In genomic region chr5:65024641-65025040, GRCm38 (mm10) we compare ENCODE assay signal across 22 mouse cellular contexts. TPM values are rescaled to one million over a fixed set of nuclear protein-coding genes. Genes with fewer than 3 reads are reported as not detected.
DNase-seq lines count a peak whose midpoint lies in the region; ATAC-seq and TF ChIP-seq lines count a peak whose summit lies in the region.
"Had no signal": no experiment of that assay in that cellular context is flagged by ENCODE, and none has a peak within 500 bp of the region (broad histone marks: within the 10 kb centered on the region; RNA-seq: fewer than 3 reads in every experiment).

No protein-coding gene starts in this region.

- no peaks in the 10 kb centered on the region for H3K36me3 ChIP-seq in forebrain, postnatal 0 days (ENCODE audit: insufficient read depth)
- no peaks in the 10 kb centered on the region for H3K36me3 ChIP-seq in forebrain, embryonic 10.5 days (replicated peaks)
- no peaks in the 10 kb centered on the region for H3K36me3 ChIP-seq in midbrain, embryonic 11.5 days (ENCODE audit: control insufficient read depth, insufficient read depth, low read length)
- no peaks in the 10 kb centered on the region for H3K36me3 ChIP-seq in midbrain, embryonic 15.5 days (replicated peaks)
- H3K36me3 ChIP-seq in splenic B cell, adult 2 months (ENCODE audit: control insufficient read depth, insufficient read depth, low read length, poor library complexity, severe bottlenecking), result no peaks in the 10 kb centered on the region
- H3K36me3 ChIP-seq in kidney, embryonic 16.5 days (ENCODE audit: insufficient read depth, low read length), result peaks cover 27% of the 10 kb centered on the region
- H3K36me3 ChIP-seq: G1E had no signal

- no peaks in the 10 kb centered on the region for H3K27me3 ChIP-seq in forebrain, postnatal 0 days (ENCODE audit: insufficient read depth, low read length)
- no peaks in the 10 kb centered on the region for H3K27me3 ChIP-seq in forebrain, embryonic 10.5 days (ENCODE audit: poor library complexity, severe bottlenecking)
- H3K27me3 ChIP-seq in midbrain, embryonic 11.5 days (ENCODE audit: control insufficient read depth, insufficient read depth, low read length), result no peaks in the 10 kb centered on the region
- no peaks in the 10 kb centered on the region for H3K27me3 ChIP-seq in midbrain, embryonic 15.5 days (replicated peaks)
- no peaks in the 10 kb centered on the region for H3K27me3 ChIP-seq in splenic B cell, adult 2 months (ENCODE audit: control insufficient read depth, insufficient read depth, low read length, poor library complexity, severe bottlenecking)
- no peaks in the 10 kb centered on the region for H3K27me3 ChIP-seq in kidney, embryonic 16.5 days (ENCODE audit: insufficient read depth, low read length)
- H3K27me3 ChIP-seq: CH12.LX, Patski had no signal

- ATAC-seq in forebrain, postnatal 0 days, result peak; percentile 62
- no peak for ATAC-seq in midbrain, embryonic 11.5 days (ENCODE audit: low FRiP score)
- ATAC-seq in midbrain, embryonic 15.5 days (replicated peaks), result no peak
- no peak for ATAC-seq in kidney, embryonic 16.5 days (ENCODE audit: low FRiP score, low TSS enrichment)
- ATAC-seq: activated CD4-positive, CD25-positive, alpha-beta regulatory T cell, adult 4 months; CD4-positive, CD25-positive, alpha-beta regulatory T cell, adult 4 months; Patski had no signal

- no peak overlapping the region for H3K9ac ChIP-seq in forebrain, postnatal 0 days
- no peak overlapping the region for H3K9ac ChIP-seq in midbrain, embryonic 11.5 days (ENCODE audit: low read length)
- no peak overlapping the region for H3K9ac ChIP-seq in midbrain, embryonic 15.5 days
- H3K9ac ChIP-seq in kidney, embryonic 16.5 days (replicated peaks; ENCODE audit: low read length), result no peak overlapping the region

- H3K4me1 ChIP-seq in forebrain, postnatal 0 days (ENCODE audit: insufficient read depth), result 0 out of 2 replicates have a peak, but pooled peaks cover 2% of the 10 kb centered on the region
- H3K4me1 ChIP-seq in forebrain, embryonic 10.5 days, result peaks cover 7% of the 10 kb centered on the region
- no peaks in the 10 kb centered on the region for H3K4me1 ChIP-seq in midbrain, embryonic 11.5 days (ENCODE audit: control insufficient read depth, insufficient read depth, low read length)
- H3K4me1 ChIP-seq in midbrain, embryonic 15.5 days, result peaks cover 14% of the 10 kb centered on the region
- H3K4me1 ChIP-seq in kidney, embryonic 16.5 days (ENCODE audit: insufficient read depth, low read length), result 0 out of 2 replicates have a peak, but pooled peaks cover 3% of the 10 kb centered on the region

- no peak overlapping the region for H3K4me3 ChIP-seq in forebrain, postnatal 0 days (ENCODE audit: low read depth, low read length)
- no peak overlapping the region for H3K4me3 ChIP-seq in forebrain, embryonic 10.5 days
- no peak overlapping the region for H3K4me3 ChIP-seq in midbrain, embryonic 11.5 days (ENCODE audit: low read depth, low read length)
- H3K4me3 ChIP-seq in midbrain, embryonic 15.5 days, result no peak overlapping the region
- no peak overlapping the region for H3K4me3 ChIP-seq in kidney, embryonic 16.5 days (ENCODE audit: low read length)

- H3K4me2 ChIP-seq in forebrain, postnatal 0 days (ENCODE audit: low read depth), result no peak overlapping the region
- H3K4me2 ChIP-seq in midbrain, embryonic 11.5 days, result no peak overlapping the region
- H3K4me2 ChIP-seq in midbrain, embryonic 15.5 days, result no peak overlapping the region
- H3K4me2 ChIP-seq in kidney, embryonic 16.5 days (replicated peaks; ENCODE audit: low read depth, low read length), result no peak overlapping the region

- H3K9me3 ChIP-seq in forebrain, postnatal 0 days (ENCODE audit: low read length), result no peaks in the 10 kb centered on the region
- H3K9me3 ChIP-seq in forebrain, embryonic 10.5 days, result no peaks in the 10 kb centered on the region
- H3K9me3 ChIP-seq in midbrain, embryonic 11.5 days (ENCODE audit: control insufficient read depth, low read length), result no peaks in the 10 kb centered on the region
- no peaks in the 10 kb centered on the region for H3K9me3 ChIP-seq in midbrain, embryonic 15.5 days
- no peaks in the 10 kb centered on the region for H3K9me3 ChIP-seq in kidney, embryonic 16.5 days (ENCODE audit: low read length)
- H3K9me3 ChIP-seq: G1E had no signal

- no peak for DNase-seq in forebrain, postnatal 0 days
- no peak for DNase-seq in forebrain, embryonic 10.5 days (ENCODE audit: extremely low spot score, low spot score)
- DNase-seq in layer of hippocampus, adult 9-11 months, result peak; percentile 18
- DNase-seq in layer of hippocampus, postnatal 10 days (ENCODE audit: low spot score in 2 of 2), result no peak
- peak; percentile 19 for DNase-seq in midbrain, embryonic 11.5 days (ENCODE audit: low spot score, missing footprints)
- peak; percentile 40 for DNase-seq in splenic B cell, adult 2 months (ENCODE audit: low read depth, low spot score)
- DNase-seq: adrenal gland, adult 2 months; adrenal gland, adult 8-10 months; adrenal gland, postnatal 10 days; adrenal gland, postnatal 14 days; adrenal gland, postnatal 25 days; adrenal gland, postnatal 36 days; cerebellum, adult 11 months; cerebellum, adult 11-12 months had no signal

- 41% methylated on average over 2 of the region's 2 CpGs for WGBS in forebrain, postnatal 0 days
- 91% methylated on average over 2 of the region's 2 CpGs for WGBS in forebrain, embryonic 10.5 days
- WGBS in midbrain, embryonic 11.5 days, result 90% methylated on average over 2 of the region's 2 CpGs
- WGBS in midbrain, embryonic 15.5 days, result 81% methylated on average over 2 of the region's 2 CpGs
- 88% methylated on average over 2 of the region's 2 CpGs for WGBS in kidney, embryonic 16.5 days

- no peak for TF ChIP-seq CTCF in forebrain, postnatal 0 days (IDR thresholded peaks at IDR 0.05; ENCODE audit: low read depth)

- H3K27ac ChIP-seq in forebrain, postnatal 0 days (ENCODE audit: low read depth, low read length), result no peak overlapping the region
- no peak overlapping the region for H3K27ac ChIP-seq in forebrain, embryonic 10.5 days
- no peak overlapping the region for H3K27ac ChIP-seq in midbrain, embryonic 11.5 days (ENCODE audit: low read depth, low read length)
- H3K27ac ChIP-seq in midbrain, embryonic 15.5 days, result no peak overlapping the region
- no peak overlapping the region for H3K27ac ChIP-seq in kidney, embryonic 16.5 days (ENCODE audit: low read length)

RNA-seq across cellular contexts. Expression of gene Fam114a1, which starts 54.8 kb away (rescaled TPM):
- 3.8 and 6.1 TPM in 2 replicates for total RNA-seq in forebrain, postnatal 0 days (2014; rRNA removed)
- polyA plus RNA-seq in forebrain, postnatal 0 days (2015; fragmentation: Nextera tagmentation; extraction: Ambion mirVana), result 4.6 and 5.1 TPM in 2 replicates
- polyA plus RNA-seq in forebrain, embryonic 10.5 days (2016; fragmentation: Nextera tagmentation; extraction: Ambion mirVana), result 11.7 and 13.6 TPM in 2 replicates
- 1 to 10 TPM; 5.3 to 5.8 TPM for total RNA-seq in layer of hippocampus, postnatal 10 days (2021)
- polyA plus RNA-seq in midbrain, embryonic 11.5 days (2014; fragmentation: Nextera tagmentation; extraction: Ambion mirVana), result 14.8 and 17.3 TPM in 2 replicates
- 7.5 and 8.3 TPM in 2 replicates for polyA plus RNA-seq in midbrain, embryonic 15.5 days (2015; fragmentation: Nextera tagmentation; extraction: Ambion mirVana)
- 42.8 and 44.6 TPM in 2 replicates for polyA plus RNA-seq in kidney, embryonic 16.5 days (2015; fragmentation: Nextera tagmentation; extraction: Ambion mirVana)
- total RNA-seq: MEL had no signal
- polyA plus RNA-seq: G1E had no signal

Comparison
In these comparisons a context has a peak if more than half of its experiments do, and no peak if none do; other contexts are left out.
1. DNase-seq: peak in layer of hippocampus, adult 9-11 months (single experiment), midbrain, embryonic 11.5 days (single experiment) and splenic B cell, adult 2 months (single experiment); none in forebrain, postnatal 0 days (single experiment), forebrain, embryonic 10.5 days (single experiment) and layer of hippocampus, postnatal 10 days (0 of 2).